Mouse (Mus musculus) kidney, embryonic 15.5 days (tissue): ENCODE measurements around the gene Bdh1. TPM values are rescaled to one million over a fixed set of nuclear protein-coding genes. Genes with fewer than 3 reads are reported as not detected.

Source experiments
- polyA plus RNA-seq: library from polyadenylated mRNA; unstranded; fragments of >200 nt; fragmentation: Nextera tagmentation; extraction: Ambion mirVana; gene quantifications from 2 replicates; pipeline ENCODE4 v1.2.1, GENCODE M21; 2015

Gene Bdh1
- polyA plus RNA-seq, 1 experiment from 2014 or later, result 23.6 TPM

Other genes starting within 250 kb of the Bdh1 start
- gene Acap2, start 221.0 kb upstream of the Bdh1 start, polyA plus RNA-seq, result 17.6 and 17.7 TPM in 2 replicates
- 87.7 and 91.7 TPM in 2 replicates for gene Ppp1r2, start 147.0 kb upstream of the Bdh1 start, polyA plus RNA-seq
- gene Apod, start 107.5 kb upstream of the Bdh1 start, polyA plus RNA-seq, result 0.36 and 1.0 TPM in 2 replicates
- gene Dlg1, start 241.2 kb downstream of the Bdh1 start, polyA plus RNA-seq, result 28.5 and 31.3 TPM in 2 replicates